Mouse (Mus musculus) bone marrow, adult 2 months (tissue): ENCODE results near the gene Csde1.

Source experiments
- CTCF ChIP-seq: fragments of 200-500 bp; IDR thresholded peaks from 2 replicates; pipeline ENCODE4 v1.5.1; 2011; ENCODE audit warnings: low read length, control low read depth; ENCODE audit not compliant: control insufficient read depth, insufficient read depth
- POLR2A ChIP-seq: fragments of 200-500 bp; IDR thresholded peaks from 2 replicates; pipeline ENCODE4 v1.6.1; 2011; ENCODE audit warnings: low read depth, mild to moderate bottlenecking, control low read depth, low read length, borderline replicate concordance; ENCODE audit not compliant: control insufficient read depth

GRCm38 (mm10) chr3:102997591-102997990 is 22.6 kb upstream of the Csde1 start:
- TF ChIP-seq POLR2A (no peak), CTCF (no peak)
